Mouse (Mus musculus) cerebellum, adult 2 months (tissue): Measurements from ENCODE around the gene Mettl14.
"Not testable (repeated sequence)": the region's sequence is repeated elsewhere in the genome, so short reads cannot be mapped to it uniquely, and the experiment has no call there.

Experiments used
- CTCF ChIP-seq: fragments of 200-500 bp; IDR thresholded peaks from 2 replicates; pipeline ENCODE4 v1.5.1; 2011; ENCODE audit warnings: low read depth, mild to moderate bottlenecking, control low read depth, low read length, moderate library complexity, borderline replicate concordance; ENCODE audit not compliant: insufficient read depth
- POLR2A ChIP-seq: fragments of 200-500 bp; IDR thresholded peaks from 2 replicates; pipeline ENCODE4 v1.6.1; 2011; ENCODE audit warnings: low read length, control low read depth, borderline replicate concordance; ENCODE audit not compliant: insufficient read depth

DNA sequence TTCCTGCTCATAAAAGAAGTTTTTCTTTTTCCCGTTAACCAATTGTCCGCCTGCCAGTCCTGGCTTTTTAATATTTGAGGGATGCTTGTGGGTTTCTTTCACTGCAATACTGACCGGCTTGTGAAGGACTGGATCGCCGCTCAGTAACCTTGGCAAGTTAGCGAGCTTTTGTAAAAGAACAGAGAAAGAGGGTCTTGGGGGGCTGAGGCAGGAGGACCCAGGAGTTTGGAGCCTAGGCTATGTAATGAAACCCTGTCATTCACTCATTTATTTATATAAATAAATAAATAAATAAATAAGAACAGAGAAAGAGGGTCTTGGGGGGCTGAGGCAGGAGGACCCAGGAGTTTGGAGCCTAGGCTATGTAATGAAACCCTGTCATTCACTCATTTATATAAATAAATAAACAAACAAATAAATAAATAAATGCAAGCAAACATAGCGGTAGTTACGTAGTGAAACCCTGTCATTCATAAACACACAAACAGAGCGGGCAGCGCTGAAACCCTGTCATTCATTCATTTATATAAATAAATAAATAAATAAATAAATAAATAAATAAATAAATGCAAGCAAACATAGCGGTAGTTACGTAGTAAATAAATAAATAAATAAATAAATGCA lies 361 bp upstream of the Mettl14 start:
- not testable (repeated sequence) for TF ChIP-seq CTCF, POLR2A
